Mouse (Mus musculus) left cerebral cortex, adult 2 months (tissue): ENCODE data around the gene Sirt4. TPM values are rescaled to one million over a fixed set of nuclear protein-coding genes. Genes with fewer than 3 reads are reported as not detected.
"Not testable (repeated sequence)": the region's sequence is repeated elsewhere in the genome, so short reads cannot be mapped to it uniquely, and the experiment has no call there.

Experiments
- DNase-seq, 2 experiments: peaks; one replicate each; pipeline ENCODE4 v3.0.0; 2021 to 2022; ENCODE audit warnings: low spot score in 2 of 2, mixed read lengths in 1 of 2; ENCODE audit errors: extremely low spot score in 1 of 2
- H3K27ac ChIP-seq: fragments of 200-600 bp; 2 replicates; pipeline ENCODE4 v1.8.1; 2022
- H3K4me3 ChIP-seq: fragments of 200-600 bp; 2 replicates; pipeline ENCODE4 v1.8.1; 2022
- CTCF ChIP-seq: fragments of 200-600 bp; IDR thresholded peaks from 2 replicates; pipeline ENCODE4 v1.8.1; 2022; ENCODE audit warnings: antibody characterized with exemption, mild to moderate bottlenecking, moderate library complexity
- intact Hi-C: fragments of 180-260 bp; cut with DNase I; formaldehyde crosslinking; loops from one replicate; pipeline ENCODE4 v1.15.1; 2025
- total RNA-seq, 2 experiments: library from RNA; stranded (reverse); gene quantifications; 2 replicates each; pipeline ENCODE4 v1.2.3; 2021

The Sirt4 gene
- total RNA-seq, 2 experiments from 2014 or later, result 40.7 to 43.5 TPM

GRCm38 (mm10) chr5:115522981-115523499 is 38.5 kb upstream of the Sirt4 start:
- Histone ChIP-seq H3K4me3 (no peak overlapping the region), H3K27ac (no peak overlapping the region)
- no peak for DNase-seq
- TF ChIP-seq CTCF, result no peak
- intact Hi-C loops, result no loop called here

DNA sequence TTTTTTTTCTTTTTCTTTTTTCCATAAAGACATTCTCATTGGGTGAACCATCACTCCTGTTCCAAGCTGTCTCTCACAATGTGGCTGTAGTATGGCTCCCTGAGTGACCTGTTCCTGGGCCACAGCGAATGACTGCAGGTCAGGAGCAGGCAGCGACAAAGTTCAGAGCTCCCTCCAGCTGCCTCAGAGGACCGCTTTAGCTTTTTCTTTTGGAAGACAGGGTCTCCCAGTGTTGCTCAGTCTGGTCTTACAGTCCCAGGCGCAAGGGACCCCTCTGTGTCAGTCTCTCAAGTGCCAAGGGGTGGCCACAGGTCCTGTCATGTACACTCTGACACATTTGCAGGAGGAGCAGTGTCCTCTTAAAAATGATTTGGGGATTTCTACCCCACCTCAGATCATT is 38.0 kb upstream of the Sirt4 start:
- Histone ChIP-seq H3K4me3 (no peak overlapping the region), H3K27ac (peak overlapping the region; percentile 28; the same call in 1 of the 2 replicates)
- no peak for DNase-seq
- intact Hi-C loops, result no loop called here
- no peak for TF ChIP-seq CTCF

- DNase-seq, result no peak
- H3K27ac ChIP-seq, result peak overlapping the region; percentile 47; the same call in 1 of the 2 replicates
- intact Hi-C loops, result no loop called here
- TF ChIP-seq CTCF, result no peak
- H3K4me3 ChIP-seq, result no peak overlapping the region
Measured at GRCm38 (mm10) chr5:115521553-115522461, 37.3 kb upstream of the Sirt4 start.

DNA sequence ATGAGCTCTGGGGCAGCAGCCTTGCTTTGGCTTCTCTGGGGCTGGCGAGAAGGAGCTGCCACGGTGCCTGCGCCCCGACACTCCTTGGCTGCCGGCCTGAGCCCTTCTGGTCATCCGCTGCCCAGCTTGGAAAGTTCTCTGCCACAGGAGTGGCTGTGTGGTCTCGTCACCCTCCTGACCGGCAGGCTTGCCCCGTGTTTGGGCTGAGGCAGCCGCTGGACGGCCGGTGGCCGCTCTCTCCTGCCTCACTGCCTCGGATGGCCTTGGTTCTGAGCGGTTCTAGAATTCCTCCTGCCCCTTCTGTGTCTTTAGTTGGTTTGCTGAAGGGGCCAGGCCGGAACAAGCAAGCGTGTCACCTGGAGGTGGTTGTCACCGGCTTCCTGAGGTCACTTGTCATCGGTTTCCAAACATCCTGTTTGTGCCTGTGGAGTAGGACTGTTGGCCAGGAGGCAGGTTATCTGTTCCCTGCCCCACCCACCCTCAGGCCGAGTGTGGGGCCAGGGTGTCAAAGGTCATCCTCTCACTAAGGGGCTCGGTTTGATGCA is 35.9 kb upstream of the Sirt4 start:
- intact Hi-C loops, result no loop called here
- TF ChIP-seq CTCF, result no peak
- no peak for DNase-seq
- Histone ChIP-seq H3K27ac (peak overlapping the region; percentile 66), H3K4me3 (no peak overlapping the region)

DNA sequence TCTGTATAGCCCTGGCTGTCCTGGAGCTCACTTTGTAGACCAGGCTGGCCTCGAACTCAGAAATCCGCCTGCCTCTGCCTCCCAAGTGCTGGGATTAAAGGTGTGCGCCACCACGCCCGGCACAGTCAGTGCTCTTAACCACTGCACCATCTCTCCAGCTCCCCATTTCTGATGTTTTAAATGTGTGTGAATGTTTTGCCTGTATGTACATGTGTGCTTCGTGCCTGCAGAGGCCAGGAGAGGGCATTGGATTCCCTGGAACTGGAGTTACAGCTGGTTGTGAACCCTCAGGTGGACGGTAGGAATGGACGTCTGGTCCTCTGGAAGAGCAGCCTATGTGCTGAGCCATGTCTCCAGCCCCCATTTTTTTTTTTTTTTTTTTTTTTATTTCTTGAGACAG is 33.7 kb upstream of the Sirt4 start:
- H3K4me3 ChIP-seq, DNase-seq, H3K27ac ChIP-seq, intact Hi-C loops: not testable (repeated sequence)

GRCm38 (mm10) chr5:115517501-115517900 is 33.0 kb upstream of the Sirt4 start:
- TF ChIP-seq CTCF, result no peak
- intact Hi-C loops, result no loop called here
- no peak overlapping the region for H3K4me3 ChIP-seq
- H3K27ac ChIP-seq, result no peak overlapping the region
- no peak for DNase-seq

DNA sequence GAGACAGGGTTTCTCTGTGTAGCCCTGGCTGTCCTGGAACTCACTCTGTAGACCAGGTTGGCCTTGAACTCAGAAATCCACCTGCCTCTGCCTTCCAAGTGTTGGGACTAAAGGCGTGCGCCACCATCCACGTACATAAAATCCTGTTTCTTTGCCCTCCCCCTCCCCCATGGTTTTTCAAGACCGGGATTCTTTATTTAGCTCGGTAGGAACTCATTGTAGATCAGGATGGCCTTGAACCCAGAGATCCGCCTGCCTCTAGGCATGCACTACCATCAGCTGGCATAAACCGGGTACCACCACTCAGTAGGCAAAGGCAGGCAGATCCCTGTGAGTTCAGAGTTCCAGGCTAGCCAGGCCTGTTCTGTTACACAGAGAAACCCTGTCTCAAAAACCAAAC is 32.4 kb upstream of the Sirt4 start:
- no peak for TF ChIP-seq CTCF
- DNase-seq, result no peak
- peak overlapping the region; percentile 32; the same call in 1 of the 2 replicates for H3K27ac ChIP-seq
- no peak overlapping the region for H3K4me3 ChIP-seq
- intact Hi-C loops, result no loop called here

DNA sequence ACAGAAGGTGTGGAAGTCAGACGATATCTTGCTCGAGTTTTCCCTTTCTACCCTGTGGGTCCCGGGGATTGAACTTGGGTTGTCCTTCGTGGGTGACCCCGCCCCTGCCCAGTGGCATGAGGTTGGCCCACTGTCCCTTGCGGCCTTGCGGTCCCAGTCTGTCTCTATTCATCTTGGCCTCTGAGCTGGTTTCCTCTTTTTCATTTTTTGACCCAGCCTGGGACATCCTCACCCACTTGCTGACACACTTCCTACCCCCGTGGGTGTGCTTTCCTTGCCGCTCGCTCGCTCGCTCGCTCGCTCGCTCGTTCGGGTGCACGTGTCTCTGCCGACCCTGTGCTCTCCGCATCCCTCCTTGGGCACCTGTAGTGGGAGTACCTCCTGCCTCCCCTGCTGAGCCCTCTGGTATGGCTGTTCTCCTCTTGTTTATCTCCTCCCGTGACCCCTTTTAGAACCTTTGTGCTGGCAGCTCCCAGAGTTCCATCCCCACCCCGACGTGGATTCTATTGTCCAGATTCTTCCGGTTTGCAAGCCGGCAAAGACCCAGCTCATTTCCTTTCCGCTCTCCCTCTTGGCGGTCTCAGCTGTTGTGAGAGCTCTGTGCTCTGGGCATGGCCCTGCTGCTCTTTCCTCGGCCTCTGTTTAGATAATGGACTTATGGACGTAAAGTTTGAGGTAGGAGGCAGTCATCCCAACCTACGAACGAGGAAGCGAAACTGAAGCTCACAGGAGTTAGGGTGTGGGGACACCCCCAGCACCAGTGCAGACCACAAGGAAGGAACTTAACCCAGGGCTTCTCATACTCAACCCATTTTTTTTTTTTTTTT is 31.8 kb upstream of the Sirt4 start:
- no peak for DNase-seq
- H3K27ac ChIP-seq, result peak overlapping the region; percentile 32; the same call in 1 of the 2 replicates
- intact Hi-C loops, result no loop called here
- no peak for TF ChIP-seq CTCF
- no peak overlapping the region for H3K4me3 ChIP-seq

GRCm38 (mm10) chr5:115514896-115515587 is 30.5 kb upstream of the Sirt4 start:
- TF ChIP-seq CTCF, result no peak
- no peak for DNase-seq
- Histone ChIP-seq H3K4me3 (no peak overlapping the region), H3K27ac (peak overlapping the region; percentile 71)
- intact Hi-C loops, result no loop called here

GRCm38 (mm10) chr5:115514346-115514745 is 29.8 kb upstream of the Sirt4 start:
- Histone ChIP-seq H3K27ac (peak overlapping the region; percentile 71), H3K4me3 (no peak overlapping the region)
- TF ChIP-seq CTCF, result no peak
- DNase-seq, result no peak
- intact Hi-C loops, result no loop called here

GRCm38 (mm10) chr5:115513721-115514120 is 29.2 kb upstream of the Sirt4 start:
- no peak for TF ChIP-seq CTCF
- H3K4me3 ChIP-seq, result no peak overlapping the region
- no peak overlapping the region for H3K27ac ChIP-seq
- no peak for DNase-seq
- intact Hi-C loops, result no loop called here
